Mouse (Mus musculus): Measurements from ENCODE around the gene Epn2.
"Not testable (repeated sequence)": the region's sequence is repeated elsewhere in the genome, so short reads cannot be mapped to it uniquely, and the experiment has no call there.

GRCm38 (mm10) chr11:61582808-61583207 lies 3.3 kb upstream of the Epn2 start:
- TF ChIP-seq SIN3A (IDR thresholded peaks at IDR 0.05; ENCODE audit: low read length); USF1 (IDR thresholded peaks at IDR 0.05; ENCODE audit: low read depth, low read length): not testable (repeated sequence)
